Mouse (Mus musculus) limb, embryonic 15.5 days (tissue): ENCODE data around the gene Bclaf1. TPM values are rescaled to one million over a fixed set of nuclear protein-coding genes. Genes with fewer than 3 reads are reported as not detected.

Source experiments
- ATAC-seq: fragments of 200-750 bp; cut with Nextera tagmentation; 2 replicates; pipeline ENCODE4 v1.8.0; 2017; ENCODE audit warnings: low read depth, moderate TSS enrichment; ENCODE audit not compliant: insufficient number of reproducible peaks, low FRiP score, low TSS enrichment
- H3K27ac ChIP-seq: fragments of 300-500 bp; sonication (generic); 2 replicates; pipeline ENCODE4 v1.5.1; 2015; ENCODE audit warnings: moderate library complexity, mild to moderate bottlenecking, inconsistent platforms
- H3K27me3 ChIP-seq: fragments of 300-500 bp; sonication (generic); 2 replicates; pipeline ENCODE4 v1.6.1; 2015; ENCODE audit warnings: inconsistent platforms
- H3K36me3 ChIP-seq: fragments of 300-500 bp; sonication (generic); 2 replicates; pipeline ENCODE4 v1.6.1; 2015; ENCODE audit warnings: inconsistent platforms
- H3K4me1 ChIP-seq: fragments of 300-500 bp; sonication (generic); 2 replicates; pipeline ENCODE4 v1.6.1; 2015; ENCODE audit warnings: inconsistent platforms
- H3K4me2 ChIP-seq: fragments of 300-500 bp; sonication (generic); 2 replicates; pipeline ENCODE4 v1.6.1; 2015; ENCODE audit warnings: mild to moderate bottlenecking, inconsistent platforms
- H3K4me3 ChIP-seq: fragments of 300-500 bp; sonication (generic); 2 replicates; pipeline ENCODE4 v1.5.1; 2015; ENCODE audit warnings: mild to moderate bottlenecking, inconsistent platforms
- H3K9ac ChIP-seq: fragments of 300-500 bp; sonication (generic); 2 replicates; pipeline ENCODE4 v1.6.1; 2015; ENCODE audit warnings: inconsistent platforms
- H3K9me3 ChIP-seq: fragments of 300-500 bp; sonication (generic); 2 replicates; pipeline ENCODE4 v1.6.1; 2016; ENCODE audit warnings: inconsistent platforms
- WGBS: fragments of 180-500 bp; shearing (Covaris S2); methylation state at CpG from one replicate; pipeline ENCODE4 v1.1.7; 2015; 5-methylcytosine and 5-hydroxymethylcytosine counted together
- polyA plus RNA-seq: library from polyadenylated mRNA; unstranded; fragments of >200 nt; fragmentation: Nextera tagmentation; extraction: Ambion mirVana; gene quantifications from 2 replicates; pipeline ENCODE4 v1.2.1, GENCODE M21; 2015

The Bclaf1 gene
- polyA plus RNA-seq, 1 experiment from 2014 or later: 108 TPM

DNA sequence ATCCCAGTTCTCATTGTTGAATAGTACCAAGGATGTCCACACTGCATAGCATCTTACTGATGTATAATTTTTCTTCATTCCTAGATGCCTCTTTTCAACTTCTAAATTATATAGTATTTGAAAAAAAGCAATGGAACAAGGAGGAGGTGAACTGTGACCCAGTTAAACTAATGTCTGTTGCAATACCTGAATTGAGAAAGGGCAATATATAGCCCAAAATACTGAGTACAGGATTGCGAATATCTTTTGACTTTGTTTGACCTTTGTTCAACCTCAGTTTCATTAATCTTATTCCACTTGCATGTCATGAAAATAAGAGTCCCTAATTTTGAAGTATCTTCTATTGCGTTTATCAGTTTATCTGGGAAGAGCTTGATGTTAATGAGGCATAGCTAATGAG is 19.0 kb downstream of the Bclaf1 start:
- 90% methylated on average over 2 of the region's 2 CpGs for WGBS
- Histone ChIP-seq H3K9me3 (no peaks in the 10 kb centered on the region), H3K4me2 (no peak overlapping the region), H3K9ac (no peak overlapping the region), H3K27me3 (no peaks in the 10 kb centered on the region), H3K4me1 (no peaks in the 10 kb centered on the region), H3K4me3 (no peak overlapping the region), H3K27ac (no peak overlapping the region), H3K36me3 (peaks cover 56% of the 10 kb centered on the region)
- no peak for ATAC-seq

DNA sequence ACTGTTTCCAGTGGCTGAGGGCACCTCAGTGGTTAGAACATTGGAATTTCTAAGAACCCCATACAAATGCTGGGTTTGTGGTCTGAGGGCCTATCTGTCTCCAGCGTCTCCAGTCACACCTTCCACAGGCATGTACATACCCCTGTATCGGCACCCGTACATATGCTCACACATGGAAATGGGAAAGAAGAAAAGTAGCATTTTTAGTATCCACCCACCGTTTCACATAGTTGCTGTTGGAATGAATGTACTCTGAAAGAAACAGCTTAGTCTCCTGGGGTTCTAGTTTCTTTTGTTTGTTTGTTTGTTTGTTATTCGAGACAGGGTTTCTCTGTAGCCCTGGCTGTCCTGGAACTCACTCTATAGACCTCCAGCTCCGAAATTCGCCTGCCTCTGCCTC is 25.6 kb downstream of the Bclaf1 start:
- Histone ChIP-seq H3K9ac (no peak overlapping the region), H3K4me1 (no peaks in the 10 kb centered on the region), H3K9me3 (no peaks in the 10 kb centered on the region), H3K36me3 (peaks cover 57% of the 10 kb centered on the region), H3K4me3 (no peak overlapping the region), H3K4me2 (no peak overlapping the region), H3K27ac (no peak overlapping the region), H3K27me3 (no peaks in the 10 kb centered on the region)
- 90% methylated on average over 7 of the region's 7 CpGs for WGBS
- ATAC-seq: no peak

DNA sequence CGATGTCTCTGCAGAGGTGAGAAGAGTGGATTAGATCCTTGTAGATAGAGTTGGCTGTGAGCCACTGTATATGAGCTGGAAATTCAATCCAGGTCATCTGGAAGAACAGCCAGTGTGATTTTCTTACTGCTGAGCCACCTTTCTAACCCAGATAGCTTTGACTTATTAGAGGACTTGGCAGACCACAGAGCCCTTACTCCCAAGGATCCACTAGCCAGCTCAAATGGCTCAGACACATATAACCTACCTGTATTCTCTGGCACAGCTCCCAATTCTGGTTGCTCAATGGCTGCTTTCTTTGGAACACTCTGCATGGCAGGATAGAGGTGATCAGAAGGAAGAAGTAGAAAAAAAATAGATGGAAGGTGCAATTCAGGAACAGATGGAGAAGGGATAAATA is 33.5 kb downstream of the Bclaf1 start:
- Histone ChIP-seq H3K27me3 (no peaks in the 10 kb centered on the region), H3K36me3 (peaks cover 32% of the 10 kb centered on the region), H3K27ac (no peak overlapping the region), H3K4me3 (no peak overlapping the region), H3K9me3 (no peaks in the 10 kb centered on the region), H3K9ac (no peak overlapping the region), H3K4me1 (peaks cover 11% of the 10 kb centered on the region), H3K4me2 (no peak overlapping the region)
- no peak for ATAC-seq
- WGBS: 56% methylated on average over 1 of the region's 1 CpGs

GRCm38 (mm10) chr10:20347285-20348214 is 35.3 kb downstream of the Bclaf1 start, which contains the start of gene Mtfr2:
Gene Mtfr2, plus strand, starts transcription at chr10:20347770.
- Histone ChIP-seq H3K4me1 (peaks cover 11% of the 10 kb centered on the region), H3K4me2 (peak within 1 kb of the TSS; percentile 94), H3K9ac (peak within 1 kb of the TSS; percentile 62), H3K27me3 (no peaks in the 10 kb centered on the region), H3K9me3 (no peaks in the 10 kb centered on the region), H3K4me3 (peak within 1 kb of the TSS; percentile 73), H3K36me3 (peaks cover 27% of the 10 kb centered on the region), H3K27ac (no peak within 1 kb of the TSS)
- peak; percentile 90 for ATAC-seq
- 1% methylated on average over 58 of the region's 58 CpGs for WGBS

DNA sequence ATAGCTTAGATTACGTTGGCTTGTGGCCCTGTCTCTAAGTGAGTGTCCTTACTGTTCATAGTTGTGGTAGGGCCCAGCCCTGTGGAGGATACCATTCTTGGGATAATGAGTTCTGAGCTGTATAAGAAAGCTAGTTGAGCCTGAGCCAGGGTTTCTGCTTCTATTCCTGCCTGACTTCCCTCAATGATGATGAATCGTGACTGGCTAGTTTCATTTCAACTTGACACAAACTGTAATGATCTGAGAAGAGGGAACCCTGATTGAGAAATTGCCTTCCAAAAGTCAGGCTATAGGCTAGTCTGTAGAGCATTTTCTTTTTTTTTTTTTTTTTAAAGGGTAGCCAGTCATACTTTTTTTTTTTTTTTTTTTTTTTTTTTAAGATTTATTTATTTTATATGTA is 36.6 kb downstream of the Bclaf1 start:
- H3K4me3 ChIP-seq: no peak overlapping the region
- H3K36me3 ChIP-seq: peaks cover 18% of the 10 kb centered on the region
- H3K9ac ChIP-seq: no peak overlapping the region
- no peak overlapping the region for H3K27ac ChIP-seq
- H3K4me2 ChIP-seq: no peak overlapping the region
- H3K27me3 ChIP-seq: no peaks in the 10 kb centered on the region
- 84% methylated on average over 2 of the region's 2 CpGs for WGBS
- H3K9me3 ChIP-seq: no peaks in the 10 kb centered on the region
- no peak for ATAC-seq
- peaks cover 11% of the 10 kb centered on the region for H3K4me1 ChIP-seq

DNA sequence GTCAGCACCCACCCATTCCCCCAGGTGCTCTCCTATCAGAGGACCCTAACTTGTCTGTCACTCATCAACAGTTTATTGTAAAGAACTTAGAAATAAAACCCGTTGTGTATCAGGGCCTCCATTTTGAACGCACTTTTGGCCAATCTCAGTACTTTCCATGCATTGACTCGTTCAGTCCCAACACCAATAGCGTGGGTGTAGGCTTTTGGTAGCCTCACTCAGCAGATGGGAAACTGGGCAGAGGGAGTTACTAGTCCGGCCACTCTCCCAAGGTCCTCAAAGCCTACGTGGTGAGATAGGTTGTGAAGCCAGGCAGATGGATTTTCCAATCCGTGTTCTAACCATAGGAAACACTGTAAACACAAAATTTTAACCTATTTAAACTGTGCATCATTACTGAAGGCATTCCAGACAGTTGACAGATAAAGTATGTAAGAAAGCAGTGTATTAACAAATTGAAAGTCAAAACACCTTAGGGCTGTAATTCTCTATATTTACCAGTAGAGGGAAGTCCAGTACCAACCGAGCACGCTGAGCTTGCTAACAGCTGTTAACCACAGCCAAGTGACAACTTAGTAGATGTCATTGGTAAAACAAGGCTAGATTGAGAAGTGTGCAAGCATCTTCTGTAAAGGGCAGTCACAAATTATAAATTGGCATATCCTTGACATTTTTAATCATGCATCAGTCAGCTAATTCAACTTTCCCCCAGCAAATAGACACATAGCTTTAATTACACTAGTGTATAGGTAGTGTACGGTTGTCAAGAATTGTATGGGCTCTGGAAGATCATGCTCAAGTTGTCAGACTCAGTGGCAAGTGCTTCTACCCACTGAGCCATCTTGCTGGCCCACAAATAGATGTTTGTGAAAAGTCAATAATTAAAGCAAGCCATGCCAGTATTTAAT is 49.5 kb downstream of the Bclaf1 start:
- Histone ChIP-seq H3K9me3 (no peaks in the 10 kb centered on the region), H3K27ac (no peak overlapping the region), H3K27me3 (no peaks in the 10 kb centered on the region), H3K9ac (no peak overlapping the region), H3K4me1 (peaks cover 2% of the 10 kb centered on the region; the same call in 1 of the 2 replicates), H3K36me3 (no peaks in the 10 kb centered on the region), H3K4me2 (no peak overlapping the region), H3K4me3 (no peak overlapping the region)
- WGBS: 61% methylated on average over 10 of the region's 10 CpGs
- no peak for ATAC-seq

- WGBS: 62% methylated on average over 4 of the region's 4 CpGs
- no peaks in the 10 kb centered on the region for H3K9me3 ChIP-seq
- no peaks in the 10 kb centered on the region for H3K27me3 ChIP-seq
- no peaks in the 10 kb centered on the region for H3K36me3 ChIP-seq
- no peak overlapping the region for H3K27ac ChIP-seq
- ATAC-seq: no peak
- no peak overlapping the region for H3K4me3 ChIP-seq
- H3K4me2 ChIP-seq: no peak overlapping the region
- no peak overlapping the region for H3K9ac ChIP-seq
- peaks cover 2% of the 10 kb centered on the region; the same call in 1 of the 2 replicates for H3K4me1 ChIP-seq
Observed at GRCm38 (mm10) chr10:20362450-20363118, 50.3 kb downstream of the Bclaf1 start.

GRCm38 (mm10) chr10:20372046-20372445 is 59.8 kb downstream of the Bclaf1 start:
- no peak for ATAC-seq
- H3K4me2 ChIP-seq: no peak overlapping the region
- H3K4me3 ChIP-seq: no peak overlapping the region
- H3K27ac ChIP-seq: no peak overlapping the region
- no peaks in the 10 kb centered on the region for H3K36me3 ChIP-seq
- H3K4me1 ChIP-seq: no peaks in the 10 kb centered on the region
- H3K27me3 ChIP-seq: no peaks in the 10 kb centered on the region
- H3K9ac ChIP-seq: no peak overlapping the region
- no peaks in the 10 kb centered on the region for H3K9me3 ChIP-seq
- 92% methylated on average over 5 of the region's 5 CpGs for WGBS

DNA sequence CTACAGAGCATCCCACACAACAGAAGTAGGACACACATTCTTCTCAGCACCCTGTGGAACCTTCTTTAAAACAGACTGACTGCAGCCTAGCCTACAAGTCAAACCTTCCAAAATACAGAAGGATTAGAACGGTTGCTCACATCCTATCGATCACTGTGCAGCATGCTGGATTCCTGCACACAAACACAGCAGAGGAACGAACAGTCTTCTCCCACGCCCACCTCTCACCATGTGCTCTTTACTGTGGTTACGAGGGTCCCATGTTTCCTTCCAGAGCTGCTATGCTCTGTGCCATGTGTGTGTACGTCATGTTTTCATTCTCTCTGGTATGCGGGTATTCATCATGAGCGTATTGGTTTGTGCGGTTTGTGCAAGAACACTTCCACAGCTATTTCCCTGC is 65.4 kb downstream of the Bclaf1 start:
- H3K9me3 ChIP-seq: no peaks in the 10 kb centered on the region
- no peak overlapping the region for H3K9ac ChIP-seq
- no peak overlapping the region for H3K4me3 ChIP-seq
- 68% methylated on average over 9 of the region's 9 CpGs for WGBS
- 0 out of 2 replicates have a peak, but pooled peaks cover 2% of the 10 kb centered on the region for H3K4me1 ChIP-seq
- H3K27me3 ChIP-seq: no peaks in the 10 kb centered on the region
- ATAC-seq: no peak
- H3K4me2 ChIP-seq: no peak overlapping the region
- H3K36me3 ChIP-seq: no peaks in the 10 kb centered on the region
- no peak overlapping the region for H3K27ac ChIP-seq

- Histone ChIP-seq H3K27ac (peak overlapping the region; percentile 14; the same call in 1 of the 2 replicates), H3K36me3 (no peaks in the 10 kb centered on the region), H3K4me2 (no peak overlapping the region), H3K4me1 (0 out of 2 replicates have a peak, but pooled peaks cover 2% of the 10 kb centered on the region), H3K27me3 (no peaks in the 10 kb centered on the region), H3K9me3 (no peaks in the 10 kb centered on the region), H3K9ac (no peak overlapping the region), H3K4me3 (no peak overlapping the region)
- WGBS: 65% methylated on average over 9 of the region's 9 CpGs
- no peak for ATAC-seq
Observed at GRCm38 (mm10) chr10:20379071-20379735, 66.9 kb downstream of the Bclaf1 start.

DNA sequence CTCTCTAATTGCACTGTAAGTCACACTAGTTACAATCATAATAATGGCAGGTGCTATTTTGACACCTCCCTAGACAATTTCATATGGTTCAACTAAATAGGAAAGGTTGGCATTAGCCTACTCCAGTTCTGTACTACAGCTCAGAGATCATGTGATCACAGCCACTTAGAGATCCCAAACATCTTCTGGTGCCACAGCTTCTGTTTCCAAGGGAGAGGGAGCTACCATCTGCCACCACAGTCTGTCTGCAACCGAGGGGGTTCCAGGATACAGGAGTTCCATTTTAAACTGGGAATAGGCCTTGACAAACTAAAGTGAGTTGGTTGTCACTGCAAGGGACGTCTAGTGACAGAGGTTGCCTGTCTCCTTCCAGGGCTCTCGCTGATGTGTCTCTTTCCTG is 68.5 kb downstream of the Bclaf1 start:
- ATAC-seq: no peak
- H3K4me2 ChIP-seq: no peak overlapping the region
- H3K27me3 ChIP-seq: no peaks in the 10 kb centered on the region
- H3K4me1 ChIP-seq: 0 out of 2 replicates have a peak, but pooled peaks cover 2% of the 10 kb centered on the region
- no peaks in the 10 kb centered on the region for H3K9me3 ChIP-seq
- H3K36me3 ChIP-seq: no peaks in the 10 kb centered on the region
- 82% methylated on average over 3 of the region's 3 CpGs for WGBS
- H3K4me3 ChIP-seq: no peak overlapping the region
- no peak overlapping the region for H3K9ac ChIP-seq
- H3K27ac ChIP-seq: no peak overlapping the region
